In genomic region chr14:120137680-120138136, GRCm38 (mm10) we compare ENCODE assay signal across 8 mouse cellular contexts.
DNase-seq lines count a peak whose midpoint lies in the region; ATAC-seq and TF ChIP-seq lines count a peak whose summit lies in the region.

No protein-coding gene starts in this region.

- H3K4me3 ChIP-seq in MEL (ENCODE audit: control insufficient read depth in 1 of 2, insufficient read depth in 1 of 2, low read depth in 2 of 2, low read length in 2 of 2), result peak overlapping the region; percentile 49 to 55; a peak in 3 of 4 replicates
- H3K4me3 ChIP-seq in forebrain, embryonic 16.5 days (replicated peaks; ENCODE audit: low read length), result peak overlapping the region; percentile 7; the same call in 1 of the 2 replicates
- peak overlapping the region; percentile 19; the same call in 1 of the 2 replicates for H3K4me3 ChIP-seq in liver, postnatal 0 days (ENCODE audit: low read depth, low read length)
- H3K4me3 ChIP-seq in neural tube, embryonic 13.5 days, result peak overlapping the region; percentile 24
- peak overlapping the region; percentile 52 for H3K4me3 ChIP-seq in testis, adult 2 months (ENCODE audit: control insufficient read depth, low read depth, low read length)

- H3K36me3 ChIP-seq in MEL (ENCODE audit: control insufficient read depth in 1 of 2, insufficient read depth in 2 of 2, low read length in 2 of 2), result no peaks in the 10 kb centered on the region
- no peaks in the 10 kb centered on the region for H3K36me3 ChIP-seq in forebrain, embryonic 16.5 days (ENCODE audit: control insufficient read depth, insufficient read depth)
- H3K36me3 ChIP-seq in liver, postnatal 0 days (replicated peaks; ENCODE audit: insufficient read depth, low read length), result no peaks in the 10 kb centered on the region
- H3K36me3 ChIP-seq in neural tube, embryonic 13.5 days, result no peaks in the 10 kb centered on the region
- no peaks in the 10 kb centered on the region for H3K36me3 ChIP-seq in testis, adult 2 months (ENCODE audit: control insufficient read depth, insufficient read depth, low read length)

- no peaks in the 10 kb centered on the region for H3K27me3 ChIP-seq in MEL (ENCODE audit: control insufficient read depth in 1 of 2, insufficient read depth in 2 of 2, low read length in 2 of 2)
- H3K27me3 ChIP-seq in forebrain, embryonic 16.5 days (replicated peaks; ENCODE audit: control insufficient read depth, insufficient read depth, low read length), result no peaks in the 10 kb centered on the region
- H3K27me3 ChIP-seq in liver, postnatal 0 days (ENCODE audit: insufficient read depth, low read length), result no peaks in the 10 kb centered on the region
- H3K27me3 ChIP-seq in neural tube, embryonic 13.5 days, result no peaks in the 10 kb centered on the region
- H3K27me3 ChIP-seq in testis, adult 2 months (ENCODE audit: control insufficient read depth, insufficient read depth, low read length), result no peaks in the 10 kb centered on the region; the same call in 1 of the 2 replicates

- no peaks in the 10 kb centered on the region for H3K9me3 ChIP-seq in MEL (replicated peaks; ENCODE audit: insufficient read depth, low read length)
- no peaks in the 10 kb centered on the region for H3K9me3 ChIP-seq in forebrain, embryonic 16.5 days (ENCODE audit: control insufficient read depth, low read length)
- no peaks in the 10 kb centered on the region for H3K9me3 ChIP-seq in liver, postnatal 0 days (ENCODE audit: low read length)
- H3K9me3 ChIP-seq in neural tube, embryonic 13.5 days, result no peaks in the 10 kb centered on the region

- WGBS in forebrain, embryonic 16.5 days, result 1% methylated on average over 21 of the region's 21 CpGs
- WGBS in liver, postnatal 0 days (ENCODE audit: insufficient replicate concordance), result 1% methylated on average over 21 of the region's 21 CpGs
- WGBS in neural tube, embryonic 13.5 days, result 2% methylated on average over 21 of the region's 21 CpGs

- H3K4me1 ChIP-seq in MEL (ENCODE audit: control insufficient read depth in 1 of 2, insufficient read depth in 2 of 2, low read length in 2 of 2), result no peaks in the 10 kb centered on the region
- H3K4me1 ChIP-seq in forebrain, embryonic 16.5 days (replicated peaks; ENCODE audit: control insufficient read depth, insufficient read depth, low read length), result peaks cover 18% of the 10 kb centered on the region
- no peaks in the 10 kb centered on the region for H3K4me1 ChIP-seq in liver, postnatal 0 days (ENCODE audit: insufficient read depth)
- H3K4me1 ChIP-seq in neural tube, embryonic 13.5 days (replicated peaks), result peaks cover 9% of the 10 kb centered on the region
- peaks cover 10% of the 10 kb centered on the region for H3K4me1 ChIP-seq in testis, adult 2 months (ENCODE audit: control insufficient read depth, insufficient read depth, low read length)

- H3K9ac ChIP-seq in MEL (ENCODE audit: control insufficient read depth, low read depth, low read length, poor library complexity, severe bottlenecking), result peak overlapping the region; percentile 36; the same call in 1 of the 2 replicates
- H3K9ac ChIP-seq in forebrain, embryonic 16.5 days (replicated peaks; ENCODE audit: low read depth, low read length), result no peak overlapping the region
- no peak overlapping the region for H3K9ac ChIP-seq in liver, postnatal 0 days (replicated peaks)
- H3K9ac ChIP-seq in neural tube, embryonic 13.5 days, result no peak overlapping the region

- DNase-seq in MEL (ENCODE audit: low read depth, low spot score), result peak; percentile 63
- peak; percentile 87 to 92 for DNase-seq in cerebellum, adult 18-20 months
- peak; percentile 87 for DNase-seq in heart, postnatal 25 days (ENCODE audit: low spot score)
- peak; percentile 91 for DNase-seq in layer of hippocampus, adult 11-12 months (ENCODE audit: low spot score)
- DNase-seq in liver, postnatal 0 days, result peak; percentile 91

- peak overlapping the region; percentile 25 for H3K4me2 ChIP-seq in forebrain, embryonic 16.5 days (ENCODE audit: low read length)
- H3K4me2 ChIP-seq in liver, postnatal 0 days (ENCODE audit: low read depth, low read length), result peak overlapping the region; percentile 58
- peak overlapping the region; percentile 49 for H3K4me2 ChIP-seq in neural tube, embryonic 13.5 days

- TF ChIP-seq POLR2A in MEL (IDR thresholded peaks at IDR 0.05; ENCODE audit: control insufficient read depth in 1 of 2, insufficient read depth in 1 of 2, low read depth in 1 of 2, low read length in 2 of 2, poor library complexity in 1 of 2), result no peak
- no peak for TF ChIP-seq POLR2A in testis, adult 2 months (IDR thresholded peaks at IDR 0.05; ENCODE audit: control insufficient read depth, low read depth, low read length)

- ATAC-seq in forebrain, embryonic 16.5 days, result peak; percentile 89
- ATAC-seq in liver, postnatal 0 days, result peak; percentile 92
- peak; percentile 95 for ATAC-seq in neural tube, embryonic 13.5 days (ENCODE audit: low read depth)

- peak; percentile 75 for TF ChIP-seq RAD21 in MEL (IDR thresholded peaks at IDR 0.05; ENCODE audit: low read depth, low read length)

- H3K79me2 ChIP-seq in MEL (ENCODE audit: control insufficient read depth, insufficient read depth, low read length, poor library complexity), result no peaks in the 10 kb centered on the region

- intact Hi-C loops in heart, postnatal 25 days (cut with DNase I), result loop anchor here (1.0 to 5.0 kb wide), 3 partner anchors 127 to 525 kb away; no protein-coding TSS in a partner anchor

- no peak for TF ChIP-seq EP300 in MEL (IDR thresholded peaks at IDR 0.05; ENCODE audit: low read depth in 1 of 2, low read length in 2 of 2)
- no peak for TF ChIP-seq EP300 in liver, postnatal 0 days (IDR thresholded peaks at IDR 0.05; ENCODE audit: low read depth)

- TF ChIP-seq CTCF in MEL (IDR thresholded peaks at IDR 0.05 in 2 of 3, conservative IDR thresholded peaks at IDR 0.05 in 1 of 3; ENCODE audit: control insufficient read depth in 1 of 3, insufficient read depth in 1 of 3, low read depth in 2 of 3, low read length in 3 of 3, poor library complexity in 1 of 3, severe bottlenecking in 1 of 3), result peak; percentile 58 to 85 (median 73)
- TF ChIP-seq CTCF in liver, postnatal 0 days (IDR thresholded peaks at IDR 0.05; ENCODE audit: low read depth), result peak; percentile 98
- TF ChIP-seq CTCF in testis, adult 2 months (IDR thresholded peaks at IDR 0.05; ENCODE audit: control insufficient read depth, insufficient read depth, insufficient replicate concordance, low read depth, low read length), result peak; percentile 97

- H3K27ac ChIP-seq in MEL (ENCODE audit: control insufficient read depth, low read depth, low read length), result no peak overlapping the region
- H3K27ac ChIP-seq in forebrain, embryonic 16.5 days (ENCODE audit: low read length), result no peak overlapping the region
- H3K27ac ChIP-seq in liver, postnatal 0 days (ENCODE audit: low read depth), result no peak overlapping the region
- H3K27ac ChIP-seq in neural tube, embryonic 13.5 days (replicated peaks), result no peak overlapping the region
- peak overlapping the region; percentile 44; the same call in 1 of the 2 replicates for H3K27ac ChIP-seq in testis, adult 2 months (ENCODE audit: control insufficient read depth, insufficient read depth, low read depth, low read length)

TF ChIP-seq in MEL, 35 proteins besides CTCF, POLR2A, EP300 and RAD21:
- TF ChIP-seq ETS1 (IDR thresholded peaks at IDR 0.05; ENCODE audit: low read depth, low read length) (no peak), KAT2A (conservative IDR thresholded peaks at IDR 0.05; ENCODE audit: low read depth, low read length) (no peak), MAFK (IDR thresholded peaks at IDR 0.05; ENCODE audit: borderline replicate concordance, low read depth, low read length) (no peak), ZC3H11A (IDR thresholded peaks at IDR 0.05; ENCODE audit: low read depth, low read length) (peak; percentile 69), ELF1 (IDR thresholded peaks at IDR 0.05; ENCODE audit: low read depth, low read length) (no peak), SMC3 (IDR thresholded peaks at IDR 0.05; ENCODE audit: low read depth, low read length) (peak; percentile 78)
